Mouse (Mus musculus) liver, postnatal 0 days (tissue): Measurements from ENCODE around the gene Inpp4b. TPM values are rescaled to one million over a fixed set of nuclear protein-coding genes. Genes with fewer than 3 reads are reported as not detected.
"Not testable (repeated sequence)": the region's sequence is repeated elsewhere in the genome, so short reads cannot be mapped to it uniquely, and the experiment has no call there.

Experiments used
- ATAC-seq: fragments of 200-750 bp; cut with Nextera tagmentation; 2 replicates; pipeline ENCODE4 v1.8.0; 2017; ENCODE audit warnings: mild to moderate bottlenecking, moderate library complexity
- DNase-seq: peaks from one replicate; pipeline ENCODE4 v3.0.0-alpha.2; 2016
- H3K27ac ChIP-seq: fragments of 300-500 bp; sonication (generic); 2 replicates; pipeline ENCODE4 v1.5.1; 2014; ENCODE audit warnings: antibody characterized with exemption, moderate library complexity, mild to moderate bottlenecking, low read depth
- H3K27me3 ChIP-seq: fragments of 300-500 bp; sonication (generic); 2 replicates; pipeline ENCODE4 v1.6.1; 2014; ENCODE audit warnings: low read length, control low read depth, mixed read lengths; ENCODE audit not compliant: insufficient read depth
- H3K36me3 ChIP-seq: fragments of 300-500 bp; sonication (generic); replicated peaks from 2 replicates; pipeline ENCODE4 v1.6.1; 2014; ENCODE audit warnings: mild to moderate bottlenecking, control low read depth, low read length, moderate library complexity, mixed read lengths; ENCODE audit not compliant: insufficient read depth
- H3K4me1 ChIP-seq: fragments of 300-500 bp; sonication (generic); 2 replicates; pipeline ENCODE4 v1.6.1; 2014; ENCODE audit warnings: antibody characterized with exemption, mild to moderate bottlenecking, control low read depth; ENCODE audit not compliant: insufficient read depth
- H3K4me2 ChIP-seq: fragments of 300-500 bp; sonication (generic); 2 replicates; pipeline ENCODE4 v1.6.1; 2014; ENCODE audit warnings: low read depth, mild to moderate bottlenecking, low read length, moderate library complexity, mixed read lengths
- H3K4me3 ChIP-seq: fragments of 300-500 bp; sonication (generic); 2 replicates; pipeline ENCODE4 v1.5.1; 2014; ENCODE audit warnings: low read depth, low read length
- H3K9ac ChIP-seq: fragments of 300-500 bp; sonication (generic); replicated peaks from 2 replicates; pipeline ENCODE4 v1.6.1; 2014; ENCODE audit warnings: mild to moderate bottlenecking, moderate library complexity
- H3K9me3 ChIP-seq: fragments of 300-500 bp; sonication (generic); 2 replicates; pipeline ENCODE4 v1.6.1; 2016; ENCODE audit warnings: mild to moderate bottlenecking, control low read depth, low read length, mixed read lengths
- CTCF ChIP-seq: sonication (generic); IDR thresholded peaks from 2 replicates; pipeline ENCODE4 v1.5.1; 2016; ENCODE audit warnings: antibody characterized with exemption, low read depth
- EP300 ChIP-seq: IDR thresholded peaks from 2 replicates; pipeline ENCODE4 v1.6.1; 2016; ENCODE audit warnings: antibody characterized with exemption, low read depth, mild to moderate bottlenecking
- WGBS: fragments of 180-500 bp; shearing (Covaris S2); extraction: QIAGEN DNeasy Blood & Tissue Kit; methylation state at CpG from one replicate; pipeline ENCODE4 v1.1.7; 2014; ENCODE audit not compliant: insufficient replicate concordance; 5-methylcytosine and 5-hydroxymethylcytosine counted together
- polyA plus RNA-seq: library from polyadenylated mRNA; unstranded; fragments of >200 nt; fragmentation: Nextera tagmentation; extraction: Ambion mirVana; gene quantifications from 2 replicates; pipeline ENCODE4 v1.2.1, GENCODE M21; 2015

Inpp4b gene
- polyA plus RNA-seq, 1 experiment from 2014 or later = 0.82 TPM

- TF ChIP-seq EP300 (no peak), CTCF (peak; percentile 52)
- H3K4me2 ChIP-seq = no peak overlapping the region
- ATAC-seq = no peak
- H3K27me3 ChIP-seq = no peaks in the 10 kb centered on the region
- H3K9ac ChIP-seq = no peak overlapping the region
- no peaks in the 10 kb centered on the region for H3K36me3 ChIP-seq
- no peak overlapping the region for H3K27ac ChIP-seq
- WGBS = 28% methylated on average over 1 of the region's 1 CpGs
- no peaks in the 10 kb centered on the region for H3K4me1 ChIP-seq
- no peaks in the 10 kb centered on the region for H3K9me3 ChIP-seq
- no peak overlapping the region for H3K4me3 ChIP-seq
- no peak for DNase-seq
Measured at GRCm38 (mm10) chr8:82028896-82029295, 686.5 kb downstream of the Inpp4b start.

DNA sequence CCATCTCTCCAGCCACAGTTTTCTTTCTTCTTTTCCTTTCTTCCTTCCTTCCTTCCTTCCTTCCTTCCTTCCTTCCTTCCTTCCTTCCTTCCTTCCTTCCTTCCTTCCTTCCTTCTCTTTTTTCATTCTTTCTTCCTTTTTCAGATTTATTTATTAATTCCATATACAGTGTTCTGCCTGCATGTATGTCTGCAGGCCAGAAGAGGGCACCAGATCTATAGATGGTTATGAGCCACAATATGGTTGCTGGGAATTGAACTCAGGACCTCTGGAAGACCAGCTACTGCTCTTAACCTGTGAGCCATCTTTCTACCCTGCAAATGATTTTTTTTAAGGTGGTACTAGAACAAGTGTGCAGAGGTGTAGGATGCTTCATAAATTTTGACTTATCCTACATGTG, 689.7 kb downstream of the Inpp4b start:
- not testable (repeated sequence) for H3K27ac ChIP-seq, ATAC-seq, H3K9ac ChIP-seq, H3K4me3 ChIP-seq, H3K4me2 ChIP-seq, H3K27me3 ChIP-seq, H3K4me1 ChIP-seq, DNase-seq, H3K36me3 ChIP-seq, H3K9me3 ChIP-seq
- TF ChIP-seq CTCF = peak; percentile 39; the same call in 1 of the 2 replicates

GRCm38 (mm10) chr8:82054030-82054429, 711.7 kb downstream of the Inpp4b start:
- Histone ChIP-seq H3K27me3 (no peaks in the 10 kb centered on the region), H3K36me3 (no peaks in the 10 kb centered on the region), H3K27ac (no peak overlapping the region), H3K4me3 (no peak overlapping the region), H3K9ac (no peak overlapping the region), H3K4me2 (no peak overlapping the region), H3K9me3 (no peaks in the 10 kb centered on the region), H3K4me1 (no peaks in the 10 kb centered on the region)
- no peak for ATAC-seq
- no peak for DNase-seq
- WGBS = 74% methylated on average over 3 of the region's 3 CpGs
- no peak for TF ChIP-seq EP300
- TF ChIP-seq CTCF = no peak

DNA sequence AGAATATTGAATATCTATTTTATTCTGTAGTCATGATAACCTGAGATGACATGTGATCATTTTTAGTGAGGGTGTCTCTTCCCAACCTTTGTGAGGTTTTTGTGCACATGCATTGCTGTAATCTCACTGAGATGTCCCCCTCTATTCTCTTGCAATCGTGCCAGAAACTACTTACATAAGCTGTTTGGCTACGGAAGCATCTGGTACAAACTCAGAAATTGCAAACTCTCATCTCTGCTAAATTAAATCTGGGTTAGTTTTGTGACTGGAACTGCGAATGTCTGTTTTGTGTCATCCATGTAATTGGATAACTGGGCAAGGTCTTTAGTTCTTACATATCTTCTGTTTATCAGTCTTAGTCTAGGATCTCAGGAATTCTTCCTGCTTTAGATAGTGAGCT, 725.3 kb downstream of the Inpp4b start:
- Histone ChIP-seq H3K4me3 (no peak overlapping the region), H3K36me3 (no peaks in the 10 kb centered on the region), H3K4me2 (no peak overlapping the region), H3K27me3 (no peaks in the 10 kb centered on the region), H3K9ac (no peak overlapping the region), H3K9me3 (no peaks in the 10 kb centered on the region), H3K27ac (no peak overlapping the region), H3K4me1 (no peaks in the 10 kb centered on the region)
- ATAC-seq (no peak), DNase-seq (no peak)
- TF ChIP-seq EP300 (no peak), CTCF (no peak)
- 79% methylated on average over 3 of the region's 3 CpGs for WGBS

- no peak overlapping the region for H3K9ac ChIP-seq
- no peaks in the 10 kb centered on the region for H3K27me3 ChIP-seq
- no peak overlapping the region for H3K4me3 ChIP-seq
- H3K4me1 ChIP-seq = no peaks in the 10 kb centered on the region
- H3K27ac ChIP-seq = no peak overlapping the region
- H3K9me3 ChIP-seq = no peaks in the 10 kb centered on the region
- TF ChIP-seq EP300 = no peak
- TF ChIP-seq CTCF = no peak
- ATAC-seq (no peak), DNase-seq (no peak)
- H3K36me3 ChIP-seq = no peaks in the 10 kb centered on the region
- no peak overlapping the region for H3K4me2 ChIP-seq
Measured at GRCm38 (mm10) chr8:82079267-82079666, 736.9 kb downstream of the Inpp4b start.

DNA sequence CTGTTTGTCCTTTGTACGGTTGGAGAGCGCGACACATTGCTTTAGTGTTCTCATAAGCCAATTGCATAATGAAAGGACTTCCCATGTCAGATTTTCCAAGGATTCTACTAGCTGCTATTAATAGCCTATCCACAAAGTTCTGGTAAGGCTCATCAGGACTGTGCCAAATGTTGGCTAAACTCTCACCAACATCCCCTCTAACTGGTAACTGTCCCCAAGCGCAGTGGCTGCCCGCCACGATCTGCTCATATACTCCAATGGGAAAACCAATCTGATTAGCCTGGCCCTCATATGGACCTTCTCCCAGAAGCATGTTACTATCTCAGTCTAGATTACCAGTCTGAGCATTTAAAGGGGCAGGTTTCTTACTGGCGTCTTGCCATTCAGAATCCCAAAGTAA, 744.3 kb downstream of the Inpp4b start:
- ATAC-seq, H3K27me3 ChIP-seq, DNase-seq, H3K4me2 ChIP-seq, H3K36me3 ChIP-seq, H3K4me3 ChIP-seq, H3K27ac ChIP-seq, H3K9me3 ChIP-seq, H3K4me1 ChIP-seq, H3K9ac ChIP-seq: not testable (repeated sequence)
- 88% methylated on average over 7 of the region's 7 CpGs for WGBS

DNA sequence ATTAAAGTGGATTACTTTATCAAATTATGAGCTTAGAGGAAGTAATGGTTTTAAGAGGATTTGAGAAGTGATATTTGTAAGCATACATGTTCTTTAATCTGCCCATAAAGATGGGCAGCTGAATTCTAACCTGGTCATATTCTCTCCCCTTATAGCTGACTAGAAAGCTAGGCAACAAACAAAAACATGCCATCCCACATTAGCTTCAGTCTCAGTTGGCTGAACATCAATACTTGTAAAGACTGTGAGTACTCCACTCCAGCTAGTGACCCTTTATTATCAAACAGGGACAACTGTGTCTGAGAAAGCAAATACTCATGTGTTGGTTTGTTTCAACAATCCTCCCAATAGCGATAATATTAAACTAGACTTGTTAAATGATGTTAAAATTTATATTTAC, 748.5 kb downstream of the Inpp4b start:
- 82% methylated on average over 1 of the region's 1 CpGs for WGBS
- H3K9me3 ChIP-seq = no peaks in the 10 kb centered on the region
- TF ChIP-seq CTCF (no peak), EP300 (no peak)
- no peak overlapping the region for H3K4me2 ChIP-seq
- H3K27me3 ChIP-seq = no peaks in the 10 kb centered on the region
- DNase-seq (no peak), ATAC-seq (no peak)
- no peak overlapping the region for H3K27ac ChIP-seq
- H3K36me3 ChIP-seq = no peaks in the 10 kb centered on the region
- no peaks in the 10 kb centered on the region for H3K4me1 ChIP-seq
- no peak overlapping the region for H3K9ac ChIP-seq
- no peak overlapping the region for H3K4me3 ChIP-seq
